Comparison of ENCODE assay signal across 9 mouse cellular contexts in the genomic region with DNA sequence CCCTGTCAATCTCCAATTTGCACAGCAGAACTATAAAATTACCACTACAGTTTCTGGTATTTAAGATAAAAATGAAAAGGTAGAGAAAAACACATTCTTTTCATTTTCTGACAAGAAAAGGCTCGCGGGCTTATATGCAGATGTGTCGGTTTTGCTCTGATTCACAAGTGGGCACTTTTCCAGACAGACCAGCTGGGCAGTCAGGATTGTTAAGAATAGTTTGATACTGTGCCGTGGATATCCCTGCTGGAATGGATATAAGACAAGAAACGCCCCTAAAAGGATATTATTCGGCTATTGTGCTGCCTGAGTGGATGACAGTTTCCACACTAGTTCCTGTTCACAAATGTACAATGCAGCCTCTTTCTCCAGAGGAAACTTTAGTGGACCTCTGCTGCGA.
DNase-seq lines count a peak whose midpoint lies in the region; ATAC-seq and TF ChIP-seq lines count a peak whose summit lies in the region.
"Had no signal": no experiment of that assay in that cellular context is flagged by ENCODE, and none has a peak within 500 bp of the region (broad histone marks: within the 10 kb centered on the region; RNA-seq: fewer than 3 reads in every experiment).

No protein-coding gene starts in this region.

- no peaks in the 10 kb centered on the region for H3K27me3 ChIP-seq in heart, embryonic 13.5 days (replicated peaks)
- H3K27me3 ChIP-seq in heart, embryonic 11.5 days (ENCODE audit: control insufficient read depth, insufficient read depth, low read length) = no peaks in the 10 kb centered on the region

- H3K4me2 ChIP-seq in heart, embryonic 13.5 days = peak overlapping the region; percentile 1
- no peak overlapping the region for H3K4me2 ChIP-seq in heart, embryonic 11.5 days
- H3K4me2 ChIP-seq: liver, embryonic 11.5 days had no signal

- no peak for TF ChIP-seq CTCF in layer of hippocampus, adult 2 months (conservative IDR thresholded peaks at IDR 0.05)

- no peak overlapping the region for H3K9ac ChIP-seq in heart, embryonic 13.5 days
- H3K9ac ChIP-seq in heart, embryonic 11.5 days (ENCODE audit: low read depth, low read length) = no peak overlapping the region

- no peak for ATAC-seq in heart, embryonic 13.5 days (ENCODE audit: extremely low read depth, insufficient number of reproducible peaks, low FRiP score, low TSS enrichment)
- no peak for ATAC-seq in heart, embryonic 11.5 days (replicated peaks; ENCODE audit: insufficient number of reproducible peaks, low FRiP score, low TSS enrichment)
- ATAC-seq in megakaryocyte-erythroid progenitor cell, adult 5-6 weeks (replicated peaks; ENCODE audit: low FRiP score, low TSS enrichment, poor library complexity, severe bottlenecking) = no peak

- 0 out of 2 replicates have a peak overlapping the region, but pooled peaks have one; percentile 20 for H3K27ac ChIP-seq in heart, embryonic 13.5 days (replicated peaks)
- no peak overlapping the region for H3K27ac ChIP-seq in heart, embryonic 11.5 days (ENCODE audit: low read depth, low read length)
- peak overlapping the region; percentile 62; the same call in 1 of the 2 replicates for H3K27ac ChIP-seq in layer of hippocampus, adult 2 months

- peaks cover 20% of the 10 kb centered on the region for H3K4me1 ChIP-seq in heart, embryonic 13.5 days
- peaks cover 2% of the 10 kb centered on the region; the same call in 1 of the 2 replicates for H3K4me1 ChIP-seq in heart, embryonic 11.5 days (ENCODE audit: control insufficient read depth, insufficient read depth, low read length)

- DNase-seq in layer of hippocampus, adult 2 months (ENCODE audit: low spot score in 2 of 2) = peak in 1 of 2 experiments; percentile 24
- DNase-seq in layer of hippocampus, adult 18-20 months (ENCODE audit: low spot score in 2 of 2) = no peak
- peak; percentile 30 for DNase-seq in adrenal gland, postnatal 25 days
- peak; percentile 43 to 60 for DNase-seq in heart, postnatal 10 days
- no peak for DNase-seq in thymus, postnatal 4 days

- H3K4me3 ChIP-seq in heart, embryonic 13.5 days = no peak overlapping the region
- H3K4me3 ChIP-seq in heart, embryonic 11.5 days (ENCODE audit: low read depth, low read length) = no peak overlapping the region
- no peak overlapping the region for H3K4me3 ChIP-seq in layer of hippocampus, adult 2 months

- no peaks in the 10 kb centered on the region for H3K9me3 ChIP-seq in heart, embryonic 13.5 days
- no peaks in the 10 kb centered on the region for H3K9me3 ChIP-seq in heart, embryonic 11.5 days (replicated peaks; ENCODE audit: control insufficient read depth, low read length)

- intact Hi-C loops in heart, postnatal 10 days (cut with DNase I) = no loop called here

- 41% methylated on average over 7 of the region's 7 CpGs for WGBS in heart, embryonic 13.5 days
- WGBS in heart, embryonic 11.5 days (ENCODE audit: insufficient replicate concordance) = 62% methylated on average over 7 of the region's 7 CpGs

- no peaks in the 10 kb centered on the region for H3K36me3 ChIP-seq in heart, embryonic 13.5 days
- no peaks in the 10 kb centered on the region for H3K36me3 ChIP-seq in heart, embryonic 11.5 days (ENCODE audit: control insufficient read depth, insufficient read depth, low read length)

Comparison
In these comparisons a context has a peak if more than half of its experiments do, and no peak if none do; other contexts are left out.
1. DNase-seq: peak in adrenal gland, postnatal 25 days (single experiment) and heart, postnatal 10 days (2 of 2); none in layer of hippocampus, adult 18-20 months (0 of 2) and thymus, postnatal 4 days (single experiment).